Mouse (Mus musculus): Measurements from ENCODE around the gene Olfr165. TPM values are rescaled to one million over a fixed set of nuclear protein-coding genes. Genes with fewer than 3 reads are reported as not detected.

Gene Olfr165
- total RNA-seq (2023) = not detected

DNA sequence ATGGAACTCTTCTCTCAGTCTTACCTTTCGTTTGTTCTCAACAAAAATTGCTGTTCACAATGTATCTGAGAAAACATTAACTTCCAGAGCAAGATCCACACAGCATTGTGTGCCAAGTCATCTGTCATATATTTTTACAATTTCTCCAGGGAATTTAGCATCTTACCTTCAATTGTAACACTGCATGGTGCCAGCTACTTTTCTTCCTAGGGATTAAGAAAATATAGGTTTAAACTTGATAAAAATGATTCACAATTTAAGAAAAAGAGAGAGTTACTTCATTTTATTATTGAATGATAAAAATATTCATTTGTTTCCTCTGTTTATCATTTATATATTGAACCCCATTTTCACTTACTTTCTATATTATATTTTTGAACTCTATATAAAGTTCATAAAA is at the start of gene Olfr165:
Gene Olfr165 (minus strand): TSS at position 101 of the 400 bp plus-strand sequence.

Other genes with a start within 250 kb of the Olfr165 start
- gene Olfr164, start 109.1 kb downstream of the Olfr165 start, total RNA-seq (2023) = not detected
- not detected for gene Olfr166, start 60.6 kb upstream of the Olfr165 start, total RNA-seq (2023)
- gene Olfr167, start 99.1 kb upstream of the Olfr165 start, total RNA-seq (2023) = not detected
- not detected for gene Olfr168, start 112.4 kb upstream of the Olfr165 start, total RNA-seq (2023)
- not detected for gene Olfr169, start 148.7 kb upstream of the Olfr165 start, total RNA-seq (2023)
- gene Olfr170, start 188.7 kb upstream of the Olfr165 start, total RNA-seq (2023) = not detected
- not detected for gene Olfr171, start 206.8 kb upstream of the Olfr165 start, total RNA-seq (2023)

Measured in neutrophil, adult 59 days (primary cell).